Mouse (Mus musculus) layer of hippocampus, postnatal 14 days (tissue): ENCODE data around the gene Lamtor2. TPM values are rescaled to one million over a fixed set of nuclear protein-coding genes. Genes with fewer than 3 reads are reported as not detected.

Experiments used
- DNase-seq, 2 experiments: peaks; one replicate each; pipeline ENCODE4 v3.0.0; 2021 to 2022; ENCODE audit warnings: low spot score in 2 of 2, mixed read lengths in 1 of 2
- total RNA-seq, 2 experiments: library from RNA; stranded (reverse); gene quantifications; 2 replicates each; pipeline ENCODE4 v1.2.3; 2021

The Lamtor2 gene
- total RNA-seq, 2 experiments from 2014 or later = 96.1 to 113 TPM

DNA sequence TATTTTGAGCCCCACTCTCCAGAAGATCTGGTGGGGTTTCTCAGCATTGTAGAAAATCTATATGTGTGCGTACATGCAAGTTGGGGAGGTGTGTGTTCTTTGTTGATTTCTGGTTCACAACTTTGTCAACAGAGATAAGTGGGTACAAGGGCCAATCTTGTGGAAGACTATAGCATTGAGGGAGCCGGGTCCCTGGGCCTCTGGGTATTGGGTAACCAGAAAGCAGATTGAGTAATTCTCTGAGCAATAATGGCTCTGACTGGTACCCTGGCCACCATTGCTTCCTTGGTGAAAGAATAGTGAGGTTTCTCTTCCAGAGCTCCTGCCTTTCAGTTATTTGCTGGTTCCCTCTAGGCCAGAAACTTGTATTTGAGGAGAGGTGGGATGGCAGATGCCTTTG lies 16.2 kb upstream of the Lamtor2 start:
- no peak for DNase-seq

GRCm38 (mm10) chr3:88568615-88569014 lies 15.7 kb upstream of the Lamtor2 start:
- no peak for DNase-seq

- DNase-seq = no peak
Observed at GRCm38 (mm10) chr3:88567892-88568291, 15.0 kb upstream of the Lamtor2 start.

DNA sequence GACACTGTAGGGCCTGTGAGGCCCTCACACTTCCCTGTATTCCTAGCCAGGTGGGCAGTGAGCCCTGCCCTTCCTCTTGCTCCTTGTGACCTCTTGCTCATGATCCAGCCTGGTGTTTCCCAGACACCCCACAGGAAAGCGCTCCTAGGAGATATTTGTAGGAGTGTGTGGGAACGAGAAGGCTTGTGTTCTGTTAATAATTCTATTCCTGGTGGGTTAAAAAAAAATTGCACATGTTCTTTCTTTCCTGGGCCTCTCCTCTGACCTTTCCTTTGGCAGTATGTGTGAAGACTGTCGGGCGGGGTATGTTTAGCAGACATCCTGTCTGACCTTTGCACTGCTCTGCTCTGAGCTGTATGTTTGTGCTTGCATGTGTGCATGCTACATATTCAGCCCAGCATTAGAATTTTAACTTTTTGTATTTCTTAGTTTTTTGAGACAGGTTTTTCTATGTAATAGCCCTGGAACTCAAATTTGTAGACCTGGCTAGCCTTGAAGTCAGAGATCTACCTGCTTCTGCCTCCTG lies 13.7 kb upstream of the Lamtor2 start:
- no peak for DNase-seq

DNA sequence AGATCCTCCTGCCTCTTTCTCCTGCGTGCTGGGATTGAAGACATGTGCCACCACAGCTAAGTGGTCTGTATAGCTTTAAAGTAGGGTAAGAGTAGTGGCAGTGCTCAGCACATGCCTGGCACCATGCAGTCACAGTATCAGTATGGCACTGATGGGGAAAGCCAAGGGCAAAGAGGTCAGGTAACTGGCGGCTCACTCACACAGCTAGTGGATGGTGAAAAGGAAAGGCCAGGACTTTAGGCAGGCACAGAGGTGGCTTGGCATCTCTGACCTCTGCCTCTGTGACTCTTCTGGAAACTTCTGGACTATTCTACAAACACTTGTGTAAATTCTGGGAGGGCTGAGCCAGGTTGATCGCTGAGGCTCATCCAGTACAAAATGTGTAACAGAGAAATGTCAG lies 13.2 kb upstream of the Lamtor2 start:
- DNase-seq = no peak

DNA sequence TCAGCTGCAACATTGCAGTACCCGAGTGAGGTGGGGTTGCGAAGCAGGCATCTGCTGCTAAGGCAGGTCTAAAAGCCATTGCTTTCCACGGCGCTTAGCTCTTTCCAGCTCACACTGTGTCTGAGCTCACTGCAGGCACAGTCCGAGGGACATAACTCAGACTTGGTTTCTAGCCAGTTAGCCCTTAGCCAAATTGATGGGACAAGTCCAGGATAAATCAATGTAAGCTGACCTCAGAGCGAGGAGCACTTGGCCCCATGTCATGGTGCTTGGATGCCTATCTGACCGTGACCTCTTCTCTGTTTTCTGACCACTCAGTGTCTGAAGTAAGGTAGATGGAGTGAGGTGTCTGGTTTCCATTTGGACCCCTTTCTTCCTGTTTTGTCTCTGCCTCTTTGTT lies 11.1 kb upstream of the Lamtor2 start:
- no peak for DNase-seq

- DNase-seq = no peak
Observed at GRCm38 (mm10) chr3:88563442-88563841, 10.6 kb upstream of the Lamtor2 start.

DNA sequence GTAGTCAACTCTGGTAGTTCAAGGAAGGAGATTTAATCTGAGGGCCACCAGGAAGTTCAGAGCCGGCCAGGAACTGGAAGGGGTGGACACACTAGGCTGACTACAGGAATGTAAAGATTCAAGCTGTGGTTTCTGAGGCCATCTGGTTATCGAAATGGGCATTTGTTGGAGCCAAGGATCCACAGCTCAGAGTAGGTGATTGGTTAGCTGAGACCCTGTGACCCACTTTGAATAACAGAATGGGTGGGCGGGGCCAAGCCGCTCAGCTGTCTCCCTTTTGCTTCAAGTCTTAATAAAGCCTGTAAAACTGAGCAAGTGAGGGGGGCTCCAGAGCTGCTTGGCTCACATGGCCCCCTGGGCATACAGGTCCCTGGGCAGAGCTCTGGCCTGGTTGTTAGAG lies 9.1 kb upstream of the Lamtor2 start:
- DNase-seq = no peak

GRCm38 (mm10) chr3:88559596-88559995 lies 6.7 kb upstream of the Lamtor2 start:
- DNase-seq = no peak

DNA sequence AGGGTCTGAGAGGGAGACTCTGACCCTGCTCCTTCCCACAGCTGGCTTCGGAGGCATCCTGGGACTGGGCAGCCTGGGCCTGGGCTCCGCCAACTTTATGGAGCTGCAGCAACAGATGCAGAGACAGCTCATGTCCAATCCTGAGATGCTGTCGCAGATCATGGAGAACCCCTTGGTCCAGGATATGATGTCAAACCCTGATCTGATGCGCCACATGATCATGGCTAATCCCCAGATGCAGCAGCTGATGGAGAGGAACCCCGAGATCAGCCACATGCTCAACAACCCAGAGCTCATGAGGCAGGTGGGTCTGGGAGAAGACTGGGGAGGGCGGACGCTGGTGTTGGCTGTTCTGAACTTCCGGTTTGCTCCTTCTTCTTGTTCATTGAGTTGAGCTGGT lies 3.7 kb upstream of the Lamtor2 start:
- no peak for DNase-seq

- DNase-seq = no peak
Observed at GRCm38 (mm10) chr3:88555731-88556130, 2.9 kb upstream of the Lamtor2 start.

GRCm38 (mm10) chr3:88555069-88555605 lies 2.3 kb upstream of the Lamtor2 start:
- DNase-seq = no peak

DNA sequence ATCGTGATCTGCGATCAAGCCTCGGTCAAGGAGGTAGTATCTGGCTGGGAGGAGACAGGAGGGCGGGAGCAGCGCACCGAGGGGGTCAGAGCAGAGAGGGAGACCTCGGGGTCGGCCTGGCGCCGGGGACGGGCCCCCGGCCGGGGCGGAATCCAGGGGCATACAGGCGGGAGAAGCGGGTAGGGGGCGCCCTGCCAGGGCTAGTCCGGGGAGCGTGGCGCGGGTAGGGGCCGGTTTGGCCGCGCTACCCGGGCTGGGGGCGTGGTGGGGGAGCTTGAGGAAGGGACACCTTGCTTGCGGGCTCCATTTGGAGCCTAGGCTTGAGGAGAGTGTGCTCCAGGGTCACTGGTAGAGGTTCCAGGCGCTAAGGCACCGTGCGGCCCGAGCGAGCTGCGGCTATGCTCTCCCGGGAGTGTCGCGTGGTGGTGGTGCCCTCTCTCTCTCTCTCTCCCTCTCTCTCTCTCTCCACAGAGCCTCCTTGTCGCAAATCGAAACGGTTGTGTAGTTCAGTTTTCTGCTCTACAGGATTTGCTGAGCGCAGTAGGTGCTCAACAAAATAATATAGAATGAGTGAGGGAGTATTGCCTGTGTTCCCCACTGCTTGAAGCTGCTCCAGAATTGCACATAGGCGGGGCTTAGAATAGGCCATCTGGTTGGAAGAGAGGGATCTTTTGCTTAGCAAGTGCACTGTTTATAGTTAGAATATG lies 1.2 kb upstream of the Lamtor2 start:
- DNase-seq = peak; percentile 58 to 73

DNA sequence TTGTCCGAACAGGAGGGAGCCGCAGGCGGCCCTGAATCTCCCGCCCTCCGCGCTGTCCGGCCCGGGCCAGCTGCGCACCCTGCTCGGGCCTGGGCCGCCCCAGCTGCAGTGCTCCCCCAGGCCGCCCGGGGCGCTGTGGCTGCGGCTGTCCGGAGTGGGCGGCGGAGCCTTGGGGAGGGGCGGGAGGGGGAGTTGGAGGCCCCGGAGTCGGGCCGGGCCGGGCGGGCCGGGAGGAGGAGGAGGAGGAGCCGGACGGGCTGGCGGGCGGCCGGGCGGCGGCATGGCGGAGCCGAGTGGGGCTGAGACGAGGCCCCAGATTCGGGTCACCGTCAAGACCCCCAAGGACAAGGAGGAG lies 628 bp upstream of the Lamtor2 start, which contains the start of gene Ubqln4:
Gene Ubqln4 (plus strand): TSS at position 234 of the 355 bp plus-strand sequence.
- peak; percentile 89 to 90 for DNase-seq

DNA sequence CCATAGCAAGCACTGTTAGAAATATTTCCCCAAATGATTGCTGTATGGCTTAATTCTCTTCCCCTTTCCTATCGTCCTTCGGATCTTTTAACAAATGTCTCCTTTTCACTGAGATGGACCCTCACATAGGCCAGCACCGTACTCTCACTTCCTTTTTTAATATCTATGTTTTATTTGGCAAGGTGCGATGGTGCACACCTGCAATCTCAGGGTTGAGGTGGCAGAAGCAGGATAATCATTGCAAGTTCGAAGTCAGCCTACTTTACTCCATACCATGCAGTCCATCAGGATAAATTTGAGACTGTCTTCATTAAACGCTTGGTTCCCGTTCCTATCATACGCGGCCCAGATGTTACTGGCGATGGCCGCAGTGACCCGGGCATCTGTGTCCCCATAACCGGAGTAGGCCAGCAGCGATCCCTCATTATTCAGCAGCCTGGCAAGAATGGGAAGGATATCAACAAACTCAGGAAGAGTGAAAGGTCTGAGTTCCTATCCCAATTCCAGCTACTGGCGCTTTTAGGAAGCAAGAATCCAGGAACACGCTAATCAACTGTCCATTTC lies 710 bp downstream of the Lamtor2 start:
- DNase-seq = no peak

DNA sequence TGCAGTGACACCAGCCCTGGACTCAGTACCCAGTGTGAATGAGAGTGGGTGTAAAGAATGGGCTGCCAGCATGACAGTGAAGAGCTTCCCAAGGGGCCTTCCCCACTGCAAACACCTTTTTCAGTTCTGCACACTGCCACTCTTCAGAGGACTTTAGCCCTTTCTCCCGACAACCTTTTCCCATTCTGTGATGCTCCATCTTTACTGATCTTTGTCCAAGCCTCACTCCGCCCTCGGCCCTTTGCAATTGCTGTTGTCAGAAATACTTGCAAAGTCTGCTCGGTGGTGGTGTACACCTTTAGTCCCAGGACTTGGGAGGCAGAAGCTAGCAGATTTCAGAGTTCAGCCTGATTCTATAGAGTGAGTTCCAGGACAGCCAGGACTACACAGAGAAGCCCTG lies 1.3 kb downstream of the Lamtor2 start:
- DNase-seq = no peak

DNA sequence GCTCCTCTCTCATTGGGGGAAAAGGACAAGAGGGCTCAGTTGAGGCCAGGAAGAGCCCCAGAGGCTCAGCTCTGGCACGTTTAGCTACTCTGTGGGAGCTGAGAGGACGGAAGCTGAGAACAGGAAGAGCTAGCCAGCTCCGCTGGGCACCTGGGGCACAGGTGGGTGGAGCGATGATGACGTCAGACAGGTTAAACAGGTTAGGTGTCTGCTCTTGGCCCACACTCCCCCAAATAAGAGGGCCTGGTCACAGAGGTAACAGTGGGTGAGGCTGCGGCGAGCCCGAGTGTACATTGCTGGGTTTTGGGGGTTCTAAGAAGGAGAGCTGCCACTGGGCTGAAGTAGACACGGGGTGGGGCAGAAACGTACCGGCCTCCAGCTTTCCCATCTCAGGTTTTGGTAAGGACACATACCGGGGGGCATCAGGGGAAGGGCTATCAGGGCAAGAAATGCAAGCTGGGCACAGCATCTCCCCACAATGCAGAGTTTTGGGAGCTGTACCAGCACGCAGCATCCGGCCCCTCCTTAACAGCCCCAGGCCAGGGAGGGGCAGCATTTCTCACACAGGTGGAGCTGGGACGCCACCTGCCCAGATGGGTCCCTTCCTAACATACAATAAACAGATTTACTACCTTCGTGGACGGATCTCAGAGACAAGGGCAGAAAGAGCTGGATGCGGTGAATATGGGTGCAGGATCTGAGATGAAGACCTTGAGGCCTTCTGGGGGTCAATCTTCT lies 4.5 kb downstream of the Lamtor2 start, which contains the start of gene Rab25:
Gene Rab25 (minus strand): TSS at position 121 of the 738 bp plus-strand sequence.
- no peak for DNase-seq

DNA sequence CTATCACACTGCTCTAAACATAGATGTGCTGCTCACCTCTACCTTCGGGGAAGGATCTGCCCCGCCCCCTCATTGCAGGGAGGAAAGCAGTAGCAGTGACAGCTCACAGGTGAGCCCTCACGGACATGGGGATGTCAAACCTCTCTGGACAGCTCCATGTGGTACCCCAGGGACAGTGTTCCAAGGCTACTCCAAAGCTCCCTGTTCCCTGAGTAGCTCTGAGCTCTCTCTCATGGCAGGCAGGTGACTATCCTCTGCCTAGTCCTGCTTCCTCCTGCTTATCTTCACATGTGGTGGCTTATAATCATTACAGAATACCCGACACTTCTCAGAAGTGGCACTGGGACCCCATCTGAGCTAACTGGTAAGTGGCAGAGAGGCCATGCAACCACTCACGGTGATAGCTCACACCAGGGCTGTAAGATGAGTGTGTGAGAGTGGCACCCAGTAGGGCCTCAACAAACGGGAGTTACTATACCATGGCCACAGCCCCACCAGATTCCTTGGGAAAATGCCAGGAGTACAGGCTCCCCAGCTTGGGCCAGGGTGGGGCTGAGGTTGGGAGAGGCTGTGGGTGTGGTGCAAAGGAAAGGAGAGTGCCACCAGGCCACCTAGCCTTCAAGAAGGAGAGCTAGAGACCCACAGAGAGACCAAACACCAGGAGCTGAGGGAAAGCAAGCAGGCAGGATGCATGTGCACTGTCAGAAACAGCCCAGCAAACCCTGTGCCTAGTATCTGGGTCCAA lies 6.0 kb downstream of the Lamtor2 start:
- DNase-seq = no peak

DNA sequence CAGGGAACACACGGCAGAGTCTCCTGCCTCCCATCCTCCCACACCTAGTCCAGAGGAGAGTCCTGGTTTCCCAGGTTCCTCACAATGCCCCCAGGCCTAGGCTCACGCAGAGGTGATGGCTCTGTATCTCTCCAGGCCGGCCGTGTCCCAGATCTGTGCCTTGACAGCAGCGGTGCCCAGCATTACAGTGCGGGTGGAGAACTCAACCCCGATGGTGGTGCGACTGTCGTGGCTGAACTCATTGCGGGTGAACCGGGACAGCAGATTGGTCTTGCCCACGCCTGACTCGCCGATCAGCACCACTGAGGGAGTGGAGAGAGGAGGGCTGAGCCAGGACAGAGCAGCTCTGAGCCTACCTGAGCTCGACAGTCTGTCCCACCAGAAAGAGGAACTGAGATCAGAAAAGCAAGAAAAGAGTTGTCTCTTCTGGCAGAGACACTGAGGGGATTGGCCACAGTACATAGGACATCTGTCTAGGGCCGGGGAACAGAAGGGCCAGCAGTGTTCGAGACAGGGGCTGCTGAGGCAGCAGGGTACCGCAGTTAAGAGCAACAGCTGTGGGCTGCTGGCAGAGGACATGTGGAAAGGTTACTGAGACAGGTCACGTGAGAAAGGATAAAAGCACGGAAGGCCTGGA lies 7.8 kb downstream of the Lamtor2 start:
- DNase-seq = no peak

DNA sequence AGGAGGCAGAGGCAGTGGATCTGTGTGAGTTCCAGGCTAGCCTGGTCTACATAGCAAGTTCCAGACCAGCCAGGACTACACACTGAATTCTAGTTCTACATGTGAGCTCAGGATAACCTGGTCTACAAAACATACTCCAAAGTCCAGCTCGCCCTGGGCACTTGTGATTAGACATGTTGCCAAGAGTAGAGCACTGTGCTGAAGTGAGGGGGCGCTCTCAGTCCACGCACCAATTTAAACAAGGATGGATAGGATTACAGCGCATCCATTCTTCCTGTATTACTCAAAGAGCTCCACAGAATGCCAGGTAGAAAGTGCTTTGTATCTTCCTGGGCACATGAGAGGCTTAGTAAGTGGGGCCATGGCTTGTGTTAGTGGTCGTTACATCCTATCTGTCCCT lies 8.4 kb downstream of the Lamtor2 start:
- DNase-seq = no peak
